Mouse (Mus musculus) limb, embryonic 11.5 days (tissue): ENCODE measurements around the gene Cask. TPM values are rescaled to one million over a fixed set of nuclear protein-coding genes. Genes with fewer than 3 reads are reported as not detected.
A peak's percentile ranks its signal among the peaks of the same experiment; 100 is the strongest.

Experiments
- ATAC-seq: fragments of 200-750 bp; cut with Nextera tagmentation; 2 replicates; pipeline ENCODE4 v1.8.0; 2017; ENCODE audit warnings: low read depth; ENCODE audit not compliant: insufficient number of reproducible peaks, low FRiP score, low TSS enrichment
- DNase-seq: peaks from one replicate; pipeline ENCODE4 v3.0.0-alpha.2; 2015; ENCODE audit warnings: low spot score
- H3K27ac ChIP-seq: fragments of 300-500 bp; sonication (generic); replicated peaks from 2 replicates; pipeline ENCODE4 v1.5.1; 2014; ENCODE audit warnings: low read depth, mild to moderate bottlenecking, low read length
- H3K27me3 ChIP-seq: fragments of 300-500 bp; sonication (generic); 2 replicates; pipeline ENCODE4 v1.6.1; 2014; ENCODE audit warnings: mild to moderate bottlenecking, low read length, mixed read lengths; ENCODE audit not compliant: control insufficient read depth, insufficient read depth
- H3K36me3 ChIP-seq: fragments of 300-500 bp; sonication (generic); 2 replicates; pipeline ENCODE4 v1.6.1; 2014; ENCODE audit warnings: mild to moderate bottlenecking, low read length, moderate library complexity, mixed read lengths; ENCODE audit not compliant: control insufficient read depth, insufficient read depth
- H3K4me1 ChIP-seq: fragments of 300-500 bp; sonication (generic); 2 replicates; pipeline ENCODE4 v1.6.1; 2014; ENCODE audit warnings: low read length, mixed read lengths; ENCODE audit not compliant: control insufficient read depth, insufficient read depth
- H3K4me2 ChIP-seq: fragments of 300-500 bp; sonication (generic); 2 replicates; pipeline ENCODE4 v1.6.1; 2014; ENCODE audit warnings: low read depth, mild to moderate bottlenecking, moderate library complexity; ENCODE audit not compliant: severe bottlenecking
- H3K4me3 ChIP-seq: fragments of 300-500 bp; sonication (generic); 2 replicates; pipeline ENCODE4 v1.5.1; 2014; ENCODE audit warnings: low read depth, low read length
- H3K9ac ChIP-seq: fragments of 300-500 bp; sonication (generic); 2 replicates; pipeline ENCODE4 v1.6.1; 2014; ENCODE audit warnings: mild to moderate bottlenecking, low read length
- H3K9me3 ChIP-seq: fragments of 300-500 bp; sonication (generic); 2 replicates; pipeline ENCODE4 v1.6.1; 2016; ENCODE audit warnings: low read length; ENCODE audit not compliant: control insufficient read depth
- WGBS: fragments of 180-500 bp; shearing (Covaris S2); extraction: QIAGEN DNeasy Blood & Tissue Kit; methylation state at CpG from one replicate; pipeline ENCODE4 v1.1.7; 2014; 5-methylcytosine and 5-hydroxymethylcytosine counted together
- polyA plus RNA-seq: library from polyadenylated mRNA; unstranded; fragments of >200 nt; fragmentation: Nextera tagmentation; extraction: Ambion mirVana; gene quantifications from 2 replicates; pipeline ENCODE4 v1.2.1, GENCODE M21; 2014

Gene Cask
- polyA plus RNA-seq, 1 experiment from 2014 or later = 12.8 TPM

DNA sequence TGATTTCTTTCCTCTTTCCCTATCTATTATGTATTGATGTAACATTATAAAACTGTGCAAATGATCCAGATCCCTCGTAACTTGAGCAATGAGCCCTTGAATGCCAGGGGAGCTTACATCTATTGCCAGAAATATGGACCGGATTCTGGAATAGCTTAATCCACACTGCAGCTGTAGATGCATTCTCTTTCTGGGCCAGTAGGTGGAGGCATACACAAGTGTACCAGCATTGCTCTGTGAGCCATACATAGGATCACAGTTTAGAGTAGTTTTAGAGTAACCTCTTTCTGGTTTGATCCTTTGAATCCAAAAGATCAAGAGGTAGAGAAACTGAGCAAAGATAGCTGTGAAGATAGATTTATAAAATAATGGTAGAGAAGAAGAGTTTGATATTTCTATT, 141.0 kb downstream of the Cask start:
- WGBS = 54% methylated on average over 2 of the region's 2 CpGs
- peak; percentile 43 for DNase-seq
- Histone ChIP-seq H3K27ac (no peak overlapping the region), H3K4me3 (no peak overlapping the region), H3K9ac (no peak overlapping the region), H3K27me3 (no peaks in the 10 kb centered on the region), H3K9me3 (no peaks in the 10 kb centered on the region), H3K4me1 (no peaks in the 10 kb centered on the region), H3K4me2 (no peak overlapping the region), H3K36me3 (no peaks in the 10 kb centered on the region)
- ATAC-seq = no peak

DNA sequence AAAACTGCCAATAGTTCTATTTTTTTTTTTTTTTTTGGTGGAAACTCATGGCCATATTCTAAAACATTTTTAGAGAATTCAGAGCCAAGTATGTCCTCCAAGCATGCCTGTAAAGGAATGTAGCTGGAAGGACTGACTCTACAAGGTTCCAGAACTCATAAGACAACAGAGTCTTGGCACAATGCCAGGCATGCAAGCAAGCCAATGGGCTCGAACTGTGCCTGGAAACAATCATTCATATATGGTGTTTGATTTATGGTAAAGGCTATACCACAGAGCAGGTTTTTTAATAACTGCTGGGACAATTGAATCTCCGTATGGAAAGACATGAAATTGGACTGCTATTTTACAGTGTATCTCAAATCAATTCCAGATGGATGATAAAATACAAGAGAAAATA, 146.1 kb downstream of the Cask start:
- ATAC-seq (peak; percentile 76; the same call in 1 of the 2 replicates), DNase-seq (peak; percentile 39)
- no peak overlapping the region for H3K9ac ChIP-seq
- no peaks in the 10 kb centered on the region for H3K9me3 ChIP-seq
- no peaks in the 10 kb centered on the region for H3K36me3 ChIP-seq
- no peak overlapping the region for H3K4me3 ChIP-seq
- H3K4me1 ChIP-seq = no peaks in the 10 kb centered on the region
- no peak overlapping the region for H3K27ac ChIP-seq
- H3K4me2 ChIP-seq = no peak overlapping the region
- 51% methylated on average over 2 of the region's 2 CpGs for WGBS
- no peaks in the 10 kb centered on the region for H3K27me3 ChIP-seq

DNA sequence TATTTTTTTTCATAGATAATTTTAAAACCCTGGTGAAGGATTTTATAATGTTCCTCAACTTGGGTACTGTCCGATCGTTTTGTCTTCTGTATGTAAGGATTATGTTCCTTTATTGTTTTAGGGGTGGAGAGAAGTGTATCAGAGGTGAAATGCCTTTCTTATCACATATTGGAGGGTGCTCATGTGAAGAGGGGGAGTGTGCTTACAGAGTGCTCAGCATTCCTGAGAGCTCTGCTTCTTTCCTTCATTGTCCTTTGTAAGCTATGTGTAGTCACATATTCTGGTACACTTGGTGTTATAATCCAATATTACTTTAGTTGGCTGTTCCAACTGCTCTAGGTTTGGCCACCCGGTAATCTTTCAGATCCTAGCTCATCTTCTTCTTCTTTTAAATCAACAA, 150.5 kb downstream of the Cask start:
- 91% methylated on average over 3 of the region's 3 CpGs for WGBS
- no peak overlapping the region for H3K4me2 ChIP-seq
- H3K27ac ChIP-seq = no peak overlapping the region
- no peaks in the 10 kb centered on the region for H3K4me1 ChIP-seq
- no peak overlapping the region for H3K9ac ChIP-seq
- H3K27me3 ChIP-seq = no peaks in the 10 kb centered on the region
- ATAC-seq (no peak), DNase-seq (no peak)
- H3K36me3 ChIP-seq = no peaks in the 10 kb centered on the region
- H3K4me3 ChIP-seq = no peak overlapping the region
- H3K9me3 ChIP-seq = no peaks in the 10 kb centered on the region

- Histone ChIP-seq H3K9me3 (no peaks in the 10 kb centered on the region), H3K27me3 (no peaks in the 10 kb centered on the region), H3K27ac (no peak overlapping the region), H3K9ac (no peak overlapping the region), H3K4me3 (no peak overlapping the region), H3K4me2 (no peak overlapping the region), H3K36me3 (no peaks in the 10 kb centered on the region), H3K4me1 (no peaks in the 10 kb centered on the region)
- no peak for ATAC-seq
- WGBS = 82% methylated on average over 4 of the region's 4 CpGs
- DNase-seq = no peak
Measured at GRCm38 (mm10) chrX:13691865-13692264, 159.3 kb downstream of the Cask start.

- Histone ChIP-seq H3K4me2 (no peak overlapping the region), H3K27ac (no peak overlapping the region), H3K4me3 (no peak overlapping the region), H3K36me3 (no peaks in the 10 kb centered on the region), H3K4me1 (no peaks in the 10 kb centered on the region), H3K9ac (no peak overlapping the region), H3K27me3 (no peaks in the 10 kb centered on the region), H3K9me3 (no peaks in the 10 kb centered on the region)
- WGBS = 77% methylated on average over 2 of the region's 2 CpGs
- ATAC-seq (no peak), DNase-seq (no peak)
Measured at GRCm38 (mm10) chrX:13688356-13688755, 162.8 kb downstream of the Cask start.

DNA sequence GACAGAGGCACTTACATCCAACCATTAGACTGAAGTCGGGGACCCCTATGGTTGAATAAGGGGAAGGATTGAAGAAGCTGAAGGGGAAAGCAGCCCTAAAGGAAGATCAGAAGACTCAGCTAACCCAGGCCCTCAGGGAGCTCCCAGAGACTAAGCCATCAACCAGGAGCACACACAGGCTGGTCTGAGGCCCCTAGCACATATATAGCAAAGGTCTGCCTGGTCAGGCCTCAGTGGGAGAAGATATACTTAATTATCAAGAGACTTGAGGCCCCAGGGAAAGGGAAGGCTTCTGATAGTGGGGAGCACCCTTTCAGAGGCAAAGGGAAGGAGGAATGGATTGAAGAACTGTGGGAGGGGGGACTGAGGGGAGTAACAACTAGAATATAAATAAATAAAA, 164.6 kb downstream of the Cask start:
- no peak for ATAC-seq
- H3K9ac ChIP-seq = no peak overlapping the region
- no peak for DNase-seq
- no peaks in the 10 kb centered on the region for H3K9me3 ChIP-seq
- no peaks in the 10 kb centered on the region for H3K36me3 ChIP-seq
- no peak overlapping the region for H3K27ac ChIP-seq
- H3K4me1 ChIP-seq = no peaks in the 10 kb centered on the region
- no peak overlapping the region for H3K4me2 ChIP-seq
- H3K4me3 ChIP-seq = no peak overlapping the region
- WGBS = 64% methylated on average over 1 of the region's 1 CpGs
- H3K27me3 ChIP-seq = no peaks in the 10 kb centered on the region

- no peak overlapping the region for H3K4me3 ChIP-seq
- no peaks in the 10 kb centered on the region for H3K27me3 ChIP-seq
- DNase-seq (no peak), ATAC-seq (no peak)
- H3K4me2 ChIP-seq = no peak overlapping the region
- H3K9ac ChIP-seq = no peak overlapping the region
- no peaks in the 10 kb centered on the region for H3K9me3 ChIP-seq
- no peaks in the 10 kb centered on the region for H3K4me1 ChIP-seq
- 91% methylated on average over 3 of the region's 3 CpGs for WGBS
- H3K36me3 ChIP-seq = no peaks in the 10 kb centered on the region
- no peak overlapping the region for H3K27ac ChIP-seq
Measured at GRCm38 (mm10) chrX:13681748-13682147, 169.4 kb downstream of the Cask start.

DNA sequence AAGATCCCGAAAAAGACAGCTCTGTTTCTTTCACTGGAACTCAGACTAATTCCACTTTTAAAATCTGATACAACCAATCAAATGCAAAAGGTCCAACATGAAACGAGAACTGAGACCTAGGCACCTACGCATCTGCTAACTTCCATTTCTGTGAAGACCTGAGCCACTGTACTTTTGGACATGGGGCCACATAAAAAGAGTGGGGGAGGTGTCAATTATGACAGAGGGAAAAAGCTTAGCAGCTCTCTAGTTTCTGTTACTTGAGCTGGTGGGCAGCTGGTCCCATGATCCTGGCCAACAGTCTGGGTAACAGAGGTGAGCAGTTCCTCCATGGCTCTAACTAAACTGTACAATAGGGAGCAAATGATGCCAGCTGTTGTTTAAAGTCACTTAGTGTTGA, 178.2 kb downstream of the Cask start:
- DNase-seq = no peak
- ATAC-seq = no peak
- 87% methylated on average over 3 of the region's 3 CpGs for WGBS

GRCm38 (mm10) chrX:13670342-13670741, 180.8 kb downstream of the Cask start:
- H3K4me3 ChIP-seq = no peak overlapping the region
- no peaks in the 10 kb centered on the region for H3K4me1 ChIP-seq
- WGBS = 84% methylated on average over 3 of the region's 3 CpGs
- no peaks in the 10 kb centered on the region for H3K27me3 ChIP-seq
- DNase-seq (no peak), ATAC-seq (no peak)
- no peak overlapping the region for H3K9ac ChIP-seq
- H3K9me3 ChIP-seq = no peaks in the 10 kb centered on the region
- no peak overlapping the region for H3K4me2 ChIP-seq
- H3K27ac ChIP-seq = no peak overlapping the region
- no peaks in the 10 kb centered on the region for H3K36me3 ChIP-seq

More for the DNA sequence above, 178.2 kb downstream of the Cask start:
- H3K4me3 ChIP-seq = no peak overlapping the region
- H3K9me3 ChIP-seq = no peaks in the 10 kb centered on the region
- H3K9ac ChIP-seq = no peak overlapping the region
- no peaks in the 10 kb centered on the region for H3K36me3 ChIP-seq
- no peaks in the 10 kb centered on the region for H3K4me1 ChIP-seq
- no peak overlapping the region for H3K27ac ChIP-seq
- no peak overlapping the region for H3K4me2 ChIP-seq
- H3K27me3 ChIP-seq = no peaks in the 10 kb centered on the region
